Mouse (Mus musculus) stomach, embryonic 16.5 days (tissue): ENCODE results near the gene Klhl29. TPM values are rescaled to one million over a fixed set of nuclear protein-coding genes. Genes with fewer than 3 reads are reported as not detected.

ENCODE experiments used
- ATAC-seq: fragments of 200-750 bp; cut with Nextera tagmentation; 2 replicates; pipeline ENCODE4 v1.8.0; 2017; ENCODE audit warnings: moderate number of reproducible peaks, moderate TSS enrichment; ENCODE audit not compliant: insufficient read depth, low FRiP score
- H3K27ac ChIP-seq: fragments of 300-500 bp; sonication (generic); 2 replicates; pipeline ENCODE4 v1.5.1; 2014; ENCODE audit warnings: low read length
- H3K27me3 ChIP-seq: fragments of 300-500 bp; sonication (generic); 2 replicates; pipeline ENCODE4 v1.6.1; 2014; ENCODE audit warnings: low read length, control low read depth, mixed read lengths; ENCODE audit not compliant: control insufficient read depth, insufficient read depth
- H3K36me3 ChIP-seq: fragments of 300-500 bp; sonication (generic); 2 replicates; pipeline ENCODE4 v1.6.1; 2014; ENCODE audit warnings: low read length; ENCODE audit not compliant: control insufficient read depth, insufficient read depth
- H3K4me1 ChIP-seq: fragments of 300-500 bp; sonication (generic); 2 replicates; pipeline ENCODE4 v1.6.1; 2014; ENCODE audit warnings: low read length, control low read depth, mixed read lengths; ENCODE audit not compliant: control insufficient read depth, insufficient read depth
- H3K4me2 ChIP-seq: fragments of 300-500 bp; sonication (generic); 2 replicates; pipeline ENCODE4 v1.6.1; 2014; ENCODE audit warnings: low read depth, low read length, mixed read lengths
- H3K4me3 ChIP-seq: fragments of 300-500 bp; sonication (generic); replicated peaks from 2 replicates; pipeline ENCODE4 v1.5.1; 2014; ENCODE audit warnings: mild to moderate bottlenecking, low read length
- H3K9ac ChIP-seq: fragments of 300-500 bp; sonication (generic); 2 replicates; pipeline ENCODE4 v1.6.1; 2014; ENCODE audit warnings: low read length
- H3K9me3 ChIP-seq: fragments of 300-500 bp; sonication (generic); replicated peaks from 2 replicates; pipeline ENCODE4 v1.6.1; 2016; ENCODE audit warnings: low read length, control low read depth; ENCODE audit not compliant: control insufficient read depth
- WGBS: fragments of 180-500 bp; shearing (Covaris S2); extraction: QIAGEN DNeasy Blood & Tissue Kit; methylation state at CpG from one replicate; pipeline ENCODE4 v1.1.7; 2014; 5-methylcytosine and 5-hydroxymethylcytosine counted together
- polyA plus RNA-seq: library from polyadenylated mRNA; unstranded; fragments of >200 nt; fragmentation: Nextera tagmentation; extraction: Ambion mirVana; gene quantifications from 2 replicates; pipeline ENCODE4 v1.2.1, GENCODE M21; 2015

The Klhl29 gene
- polyA plus RNA-seq, 1 experiment from 2014 or later = 0.76 TPM

GRCm38 (mm10) chr12:5194176-5194575 is 181.3 kb downstream of the Klhl29 start:
- ATAC-seq = no peak
- Histone ChIP-seq H3K4me3 (no peak overlapping the region), H3K4me2 (no peak overlapping the region), H3K9ac (no peak overlapping the region), H3K4me1 (peaks cover 21% of the 10 kb centered on the region), H3K27ac (no peak overlapping the region), H3K27me3 (no peaks in the 10 kb centered on the region), H3K36me3 (no peaks in the 10 kb centered on the region), H3K9me3 (no peaks in the 10 kb centered on the region)
- 59% methylated on average over 6 of the region's 6 CpGs for WGBS

- no peaks in the 10 kb centered on the region for H3K27me3 ChIP-seq
- H3K9me3 ChIP-seq = no peaks in the 10 kb centered on the region
- H3K4me2 ChIP-seq = peak overlapping the region; percentile 30
- H3K4me3 ChIP-seq = no peak overlapping the region
- WGBS = 47% methylated on average over 9 of the region's 9 CpGs
- H3K4me1 ChIP-seq = peaks cover 24% of the 10 kb centered on the region
- peak overlapping the region; percentile 71 for H3K27ac ChIP-seq
- H3K9ac ChIP-seq = no peak overlapping the region
- no peak for ATAC-seq
- no peaks in the 10 kb centered on the region for H3K36me3 ChIP-seq
These were observed 183.1 kb downstream of the Klhl29 start for GRCm38 (mm10) chr12:5192380-5192718.

- Histone ChIP-seq H3K27ac (peak overlapping the region; percentile 71), H3K36me3 (no peaks in the 10 kb centered on the region), H3K4me1 (peaks cover 24% of the 10 kb centered on the region), H3K27me3 (no peaks in the 10 kb centered on the region), H3K4me2 (peak overlapping the region; percentile 30), H3K4me3 (no peak overlapping the region), H3K9me3 (no peaks in the 10 kb centered on the region), H3K9ac (no peak overlapping the region)
- peak; percentile 83 for ATAC-seq
- 10% methylated on average over 14 of the region's 14 CpGs for WGBS
These were observed 183.7 kb downstream of the Klhl29 start for GRCm38 (mm10) chr12:5191628-5192379.

GRCm38 (mm10) chr12:5191206-5191605 is 184.3 kb downstream of the Klhl29 start:
- 56% methylated on average over 4 of the region's 4 CpGs for WGBS
- Histone ChIP-seq H3K4me1 (peaks cover 24% of the 10 kb centered on the region), H3K4me2 (peak overlapping the region; percentile 30; the same call in 1 of the 2 replicates), H3K36me3 (no peaks in the 10 kb centered on the region), H3K27ac (peak overlapping the region; percentile 71), H3K9me3 (no peaks in the 10 kb centered on the region), H3K27me3 (no peaks in the 10 kb centered on the region), H3K4me3 (no peak overlapping the region), H3K9ac (no peak overlapping the region)
- no peak for ATAC-seq

- peaks cover 24% of the 10 kb centered on the region for H3K4me1 ChIP-seq
- ATAC-seq = no peak
These were observed 185.9 kb downstream of the Klhl29 start for GRCm38 (mm10) chr12:5189446-5190150.

GRCm38 (mm10) chr12:5188899-5189298 is 186.6 kb downstream of the Klhl29 start:
- Histone ChIP-seq H3K27me3 (no peaks in the 10 kb centered on the region), H3K27ac (no peak overlapping the region), H3K4me3 (no peak overlapping the region), H3K4me1 (peaks cover 24% of the 10 kb centered on the region), H3K36me3 (no peaks in the 10 kb centered on the region), H3K4me2 (no peak overlapping the region), H3K9me3 (no peaks in the 10 kb centered on the region), H3K9ac (no peak overlapping the region)
- WGBS = 72% methylated on average over 7 of the region's 7 CpGs
- no peak for ATAC-seq

More at GRCm38 (mm10) chr12:5189446-5190150, 185.9 kb downstream of the Klhl29 start:
- H3K9me3 ChIP-seq = no peaks in the 10 kb centered on the region
- no peak overlapping the region for H3K4me2 ChIP-seq
- no peak overlapping the region for H3K9ac ChIP-seq
- 61% methylated on average over 15 of the region's 15 CpGs for WGBS
- H3K27me3 ChIP-seq = no peaks in the 10 kb centered on the region
- no peaks in the 10 kb centered on the region for H3K36me3 ChIP-seq
- H3K4me3 ChIP-seq = no peak overlapping the region
- H3K27ac ChIP-seq = no peak overlapping the region

GRCm38 (mm10) chr12:5187773-5188333 is 187.6 kb downstream of the Klhl29 start:
- no peaks in the 10 kb centered on the region for H3K9me3 ChIP-seq
- no peak overlapping the region for H3K4me2 ChIP-seq
- H3K4me3 ChIP-seq = no peak overlapping the region
- ATAC-seq = no peak
- H3K27ac ChIP-seq = no peak overlapping the region
- H3K9ac ChIP-seq = no peak overlapping the region
- no peaks in the 10 kb centered on the region for H3K27me3 ChIP-seq
- peaks cover 24% of the 10 kb centered on the region for H3K4me1 ChIP-seq
- 85% methylated on average over 2 of the region's 2 CpGs for WGBS
- no peaks in the 10 kb centered on the region for H3K36me3 ChIP-seq

GRCm38 (mm10) chr12:5186645-5187044 is 188.8 kb downstream of the Klhl29 start:
- H3K4me1 ChIP-seq = peaks cover 14% of the 10 kb centered on the region; the same call in 1 of the 2 replicates
- no peaks in the 10 kb centered on the region for H3K27me3 ChIP-seq
- H3K36me3 ChIP-seq = no peaks in the 10 kb centered on the region
- H3K27ac ChIP-seq = no peak overlapping the region; the same call in 1 of the 2 replicates
- no peak overlapping the region for H3K4me2 ChIP-seq
- H3K4me3 ChIP-seq = no peak overlapping the region
- no peak overlapping the region for H3K9ac ChIP-seq
- no peak for ATAC-seq
- WGBS = 52% methylated on average over 1 of the region's 1 CpGs
- H3K9me3 ChIP-seq = no peaks in the 10 kb centered on the region

GRCm38 (mm10) chr12:5185603-5186002 is 189.9 kb downstream of the Klhl29 start:
- Histone ChIP-seq H3K27ac (no peak overlapping the region), H3K9ac (no peak overlapping the region), H3K36me3 (no peaks in the 10 kb centered on the region), H3K4me1 (0 out of 2 replicates have a peak, but pooled peaks cover 5% of the 10 kb centered on the region), H3K9me3 (no peaks in the 10 kb centered on the region), H3K27me3 (no peaks in the 10 kb centered on the region), H3K4me3 (no peak overlapping the region), H3K4me2 (no peak overlapping the region)
- no peak for ATAC-seq
- 87% methylated on average over 6 of the region's 6 CpGs for WGBS
